Mouse (Mus musculus): Measurements from ENCODE around the gene Gas6.

Gas6 gene

DNA sequence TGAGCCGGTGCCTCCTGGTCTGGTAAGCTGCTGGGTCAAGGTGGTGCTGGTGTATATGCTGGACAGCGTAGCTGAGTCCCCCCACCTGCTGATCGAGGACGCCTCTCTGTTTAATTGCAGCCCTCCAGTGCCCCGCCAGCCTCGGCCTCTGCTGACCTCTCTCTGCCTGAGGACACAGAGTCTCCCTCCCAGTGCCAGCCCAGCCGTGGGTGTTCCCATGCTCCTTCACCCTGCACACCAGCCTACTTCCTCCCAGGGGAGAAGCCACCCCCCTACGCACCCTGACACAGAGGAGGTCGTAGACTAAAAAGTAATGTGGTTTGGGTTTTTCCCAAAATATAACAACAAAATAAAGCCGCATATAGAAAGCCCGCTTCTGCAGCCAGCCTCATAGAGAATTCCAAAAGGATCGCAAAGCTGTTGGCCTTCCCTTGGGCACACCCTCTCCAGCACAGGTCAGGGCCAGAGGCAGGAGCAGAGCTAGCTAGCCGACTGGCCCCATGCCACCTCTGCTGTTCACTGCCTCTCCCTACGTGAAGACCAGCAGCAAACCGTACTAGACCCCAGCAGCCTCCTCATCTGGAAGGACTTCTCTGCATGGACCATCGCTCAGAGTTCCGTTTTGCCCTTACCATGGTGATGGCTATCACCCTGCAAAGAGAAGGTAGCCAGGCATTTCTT is 33.1 kb downstream of the Gas6 start:
- in situ Hi-C loops (cut with MboI) = no loop called here

DNA sequence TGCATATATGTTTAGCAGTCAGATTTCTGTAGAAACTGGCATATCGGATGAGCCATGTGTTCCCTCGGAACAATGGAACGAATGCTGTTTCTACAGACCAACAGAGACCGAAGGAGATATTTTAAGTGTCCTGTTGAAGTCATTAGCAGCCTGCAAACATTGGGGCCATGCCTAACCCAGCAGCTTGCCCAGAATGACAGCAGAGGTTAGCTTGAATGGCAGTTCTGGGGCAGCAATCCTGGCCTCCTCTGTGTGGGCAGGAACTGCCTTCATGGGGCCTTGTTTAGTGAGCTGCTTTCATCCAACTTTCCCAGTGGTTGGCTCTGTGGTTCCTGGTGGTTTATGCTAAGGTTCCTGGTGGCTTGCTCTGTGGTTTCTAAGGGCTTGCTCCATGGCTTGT is 34.9 kb downstream of the Gas6 start:
- in situ Hi-C loops (cut with MboI) = no loop called here

DNA sequence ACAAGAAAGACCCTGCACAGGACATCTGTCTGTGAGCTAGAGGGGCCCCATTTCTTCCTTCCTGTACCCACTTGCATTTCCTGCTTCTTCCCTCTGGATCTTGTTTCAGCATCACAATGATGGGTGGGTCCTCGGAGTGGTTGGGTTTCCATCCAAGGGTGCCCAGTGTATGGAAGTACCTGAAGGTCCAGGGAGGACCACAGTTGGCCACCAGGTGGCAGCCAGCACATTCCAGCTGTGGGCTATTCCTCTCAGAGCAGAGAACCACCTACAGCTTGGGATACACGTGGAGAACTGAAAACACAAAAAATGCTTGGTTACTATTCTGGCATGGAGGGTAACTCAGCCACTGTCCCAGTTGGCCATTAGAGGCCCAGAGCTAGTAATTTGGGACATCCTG is 39.0 kb downstream of the Gas6 start:
- in situ Hi-C loops (cut with MboI) = no loop called here

- in situ Hi-C loops (cut with MboI) = no loop called here
These were observed 39.8 kb downstream of the Gas6 start for GRCm38 (mm10) chr8:13454341-13455113.

DNA sequence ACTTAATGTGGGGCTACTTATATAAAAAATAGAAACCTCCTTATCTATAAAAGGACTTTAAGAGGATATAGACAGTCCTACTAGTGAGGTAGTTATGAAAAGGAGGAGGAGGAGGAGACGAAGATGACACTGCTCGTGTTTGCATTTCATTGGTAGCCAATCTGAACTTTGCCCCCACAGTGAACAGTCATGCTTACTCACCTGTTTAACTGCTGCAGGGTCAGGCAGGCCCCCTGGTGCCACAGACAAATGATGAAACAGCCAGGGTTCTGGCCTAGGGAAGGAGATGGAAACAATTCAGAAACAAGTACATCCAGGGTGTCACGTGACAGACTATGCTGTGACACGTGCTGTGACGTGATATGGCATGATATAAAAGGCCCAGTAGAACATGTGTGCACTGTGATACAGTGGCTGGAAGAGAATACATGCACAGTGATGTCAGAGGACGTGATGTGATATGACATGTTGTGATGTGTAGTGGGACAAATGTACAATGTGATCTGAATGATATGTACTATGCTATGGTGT is 42.5 kb downstream of the Gas6 start:
- in situ Hi-C loops (cut with MboI) = no loop called here

- in situ Hi-C loops (cut with MboI) = no loop called here
These were observed 46.1 kb downstream of the Gas6 start for GRCm38 (mm10) chr8:13448145-13448544.

- in situ Hi-C loops (cut with MboI) = no loop called here
These were observed 47.8 kb downstream of the Gas6 start for GRCm38 (mm10) chr8:13446456-13446855.

- in situ Hi-C loops (cut with MboI) = no loop called here
These were observed 52.1 kb downstream of the Gas6 start for GRCm38 (mm10) chr8:13442152-13442551.

- in situ Hi-C loops (cut with MboI) = no loop called here
These were observed 56.8 kb downstream of the Gas6 start for GRCm38 (mm10) chr8:13437531-13437930.

GRCm38 (mm10) chr8:13436052-13436451 is 58.2 kb downstream of the Gas6 start:
- in situ Hi-C loops (cut with MboI) = no loop called here

- in situ Hi-C loops (cut with MboI) = no loop called here
These were observed 59.4 kb downstream of the Gas6 start, which contains the start of gene Tmem255b for GRCm38 (mm10) chr8:13434889-13435288. Gene Tmem255b (plus strand): TSS chr8:13435189.

DNA sequence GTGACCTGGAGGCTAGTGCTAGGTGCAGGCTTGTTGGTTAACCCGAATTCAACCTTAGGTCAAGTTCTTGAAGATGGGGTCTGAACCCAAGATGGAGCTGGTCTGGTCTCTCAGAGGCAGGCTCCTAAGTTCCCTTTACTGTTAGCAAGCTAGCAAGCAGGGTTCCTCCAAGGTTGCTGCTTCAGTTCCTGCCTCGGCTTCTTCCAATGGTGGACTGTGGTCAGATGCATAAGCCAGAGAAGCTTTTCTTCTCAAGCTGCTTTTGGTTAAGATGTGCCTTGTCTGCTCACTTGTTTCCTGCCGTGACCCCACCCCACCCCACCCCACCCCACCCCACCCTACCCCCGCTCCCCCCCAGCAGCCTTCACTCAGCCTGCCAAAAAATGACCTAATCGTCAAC is 61.2 kb downstream of the Gas6 start:
- in situ Hi-C loops (cut with MboI) = no loop called here

DNA sequence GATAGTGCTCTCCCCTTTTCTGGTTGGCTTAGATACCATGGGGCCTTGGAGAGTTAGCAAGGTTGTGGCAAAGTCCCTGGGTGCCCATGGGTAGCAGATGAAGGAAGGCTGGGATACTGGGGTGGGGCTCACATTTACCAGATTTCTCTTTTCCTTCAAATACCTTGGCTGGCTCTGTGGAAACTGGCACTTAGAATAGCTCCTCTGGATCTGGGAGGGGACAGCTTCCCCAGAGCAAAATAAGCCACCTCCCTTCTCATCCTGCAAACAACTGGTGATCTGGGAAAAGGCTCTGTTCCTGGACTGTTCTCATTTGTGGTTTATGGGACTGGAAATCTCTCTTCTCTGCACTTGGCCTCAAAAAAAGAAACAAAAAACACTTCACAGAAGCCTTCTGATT is 63.4 kb downstream of the Gas6 start:
- in situ Hi-C loops (cut with MboI) = no loop called here

DNA sequence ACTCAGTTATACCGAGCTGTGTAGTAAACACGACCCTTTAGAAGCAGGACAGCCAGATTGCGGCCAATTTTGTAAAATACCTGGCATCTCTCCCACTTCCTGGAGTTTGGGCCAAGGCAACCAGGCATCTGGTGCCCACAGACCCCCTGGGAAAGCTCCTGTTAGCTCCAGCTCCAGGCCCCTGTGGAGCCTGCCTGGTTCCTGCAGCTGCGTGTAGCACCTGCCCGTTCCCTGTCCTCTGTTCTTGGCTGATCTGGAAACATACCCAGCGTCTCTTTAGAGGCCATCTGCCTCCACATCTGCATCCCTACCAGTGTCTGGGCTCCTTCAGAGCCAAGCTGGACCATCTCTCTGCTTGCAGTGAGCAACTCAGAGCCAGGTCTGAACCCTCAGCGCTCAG is 63.9 kb downstream of the Gas6 start:
- in situ Hi-C loops (cut with MboI) = no loop called here

GRCm38 (mm10) chr8:13428156-13428555 is 66.1 kb downstream of the Gas6 start:
- in situ Hi-C loops (cut with MboI) = no loop called here

- in situ Hi-C loops (cut with MboI) = no loop called here
These were observed 66.9 kb downstream of the Gas6 start for GRCm38 (mm10) chr8:13427351-13427750.

GRCm38 (mm10) chr8:13420970-13421369 is 73.3 kb downstream of the Gas6 start:
- in situ Hi-C loops (cut with MboI) = no loop called here

- in situ Hi-C loops (cut with MboI) = loop anchor here (10.0 kb wide), 1 partner anchor 336 kb away; the partner anchor contains the start of gene Cdc16
These were observed 75.1 kb downstream of the Gas6 start for GRCm38 (mm10) chr8:13419111-13419639.

GRCm38 (mm10) chr8:13415879-13416278 is 78.4 kb downstream of the Gas6 start:
- in situ Hi-C loops (cut with MboI) = loop anchor here (10.0 kb wide), 1 partner anchor 339 kb away; the partner anchor contains the start of gene Cdc16
